Mouse (Mus musculus) kidney, adult 2 months (tissue): Measurements from ENCODE around the gene Tfdp2.
"Not testable (repeated sequence)": the region's sequence is repeated elsewhere in the genome, so short reads cannot be mapped to it uniquely, and the experiment has no call there.

Experiments used
- CTCF ChIP-seq: fragments of 200-500 bp; conservative IDR thresholded peaks from 2 replicates; pipeline ENCODE4 v1.5.1; 2011; ENCODE audit warnings: low read depth, mild to moderate bottlenecking, control low read depth, low read length, moderate library complexity, mixed read lengths; ENCODE audit not compliant: insufficient read depth, insufficient read length
- POLR2A ChIP-seq: fragments of 200-500 bp; IDR thresholded peaks from one replicate; pipeline ENCODE4 v1.6.1; 2011; ENCODE audit warnings: low read depth, low read length, control low read depth

- TF ChIP-seq CTCF, POLR2A: not testable (repeated sequence)
Measured at GRCm38 (mm10) chr9:96163983-96164382, 32.1 kb upstream of the Tfdp2 start.
